Mouse (Mus musculus): Measurements from ENCODE around the gene Lrguk. TPM values are rescaled to one million over a fixed set of nuclear protein-coding genes. Genes with fewer than 3 reads are reported as not detected.

Gene Lrguk
- polyA plus RNA-seq, 1 experiment from 2014 or later = 1.2 TPM

DNA sequence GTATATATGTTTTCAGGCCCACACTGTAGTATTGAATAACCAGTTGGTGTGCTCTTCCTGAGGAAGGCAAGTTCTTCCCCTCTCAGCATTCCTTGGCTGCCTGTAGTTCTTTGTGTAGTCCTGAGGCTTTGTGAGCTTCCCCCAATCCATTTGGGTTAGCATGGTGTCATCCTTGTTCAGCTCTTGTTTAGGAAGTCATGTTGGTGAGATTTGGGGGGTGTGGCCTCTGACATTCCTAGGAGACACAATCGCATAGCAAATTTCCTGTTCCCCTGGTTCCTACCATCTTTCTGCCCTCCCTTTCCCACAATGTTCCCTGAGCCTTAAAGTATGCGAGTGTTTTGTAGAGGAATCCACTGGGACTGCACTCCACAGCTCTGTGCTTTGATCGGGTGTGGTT lies 154.1 kb downstream of the Lrguk start:
- Histone ChIP-seq H3K9me3 (ENCODE audit: control insufficient read depth, low read length) (no peaks in the 10 kb centered on the region), H3K27me3 (ENCODE audit: control insufficient read depth, insufficient read depth, low read length) (no peaks in the 10 kb centered on the region), H3K9ac (ENCODE audit: low read length) (no peak overlapping the region), H3K4me2 (ENCODE audit: low read depth) (no peak overlapping the region), H3K4me3 (ENCODE audit: low read depth, low read length) (no peak overlapping the region), H3K4me1 (ENCODE audit: control insufficient read depth, insufficient read depth, low read length) (no peaks in the 10 kb centered on the region), H3K36me3 (ENCODE audit: control insufficient read depth, insufficient read depth, low read length) (no peaks in the 10 kb centered on the region), H3K27ac (ENCODE audit: low read depth, low read length) (no peak overlapping the region)
- DNase-seq (ENCODE audit: low spot score) = no peak
- WGBS = 90% methylated on average over 3 of the region's 3 CpGs
- ATAC-seq (ENCODE audit: insufficient read depth, low FRiP score, low TSS enrichment) = no peak

Other genes with a start within 250 kb of the Lrguk start
- 49.3 and 51.2 TPM in 2 replicates for gene Slc35b4, start 147.7 kb downstream of the Lrguk start, polyA plus RNA-seq (2014; fragmentation: Nextera tagmentation; extraction: Ambion mirVana)